Mouse (Mus musculus): Measurements from ENCODE around the gene Hils1.

- TF ChIP-seq CTCF (IDR thresholded peaks at IDR 0.05; ENCODE audit: control insufficient read depth, insufficient read depth, insufficient read length) = no peak
- TF ChIP-seq FOSL1 (IDR thresholded peaks at IDR 0.05; ENCODE audit: insufficient read depth, low read length, poor library complexity, severe bottlenecking) = no peak
- TF ChIP-seq MAX (IDR thresholded peaks at IDR 0.05) = no peak
These were observed 5.9 kb downstream of the Hils1 start for GRCm38 (mm10) chr11:94973313-94973712.
